Mouse (Mus musculus) MEL (cell line): Measurements from ENCODE around the gene Isx. TPM values are rescaled to one million over a fixed set of nuclear protein-coding genes. Genes with fewer than 3 reads are reported as not detected.

Source experiments
- DNase-seq: peaks from one replicate; pipeline ENCODE4 v3.0.0; 2011; ENCODE audit warnings: low read depth, low spot score
- H3K27ac ChIP-seq: 2 replicates; pipeline ENCODE4 v1.5.1; 2012; ENCODE audit warnings: low read depth, mild to moderate bottlenecking, control low read depth, low read length, moderate library complexity; ENCODE audit not compliant: control insufficient read depth
- H3K27me3 ChIP-seq, 2 experiments: fragments of 150-350 bp in 1 of 2; sonication (generic) in 1 of 2; 2 replicates each; pipeline ENCODE4 v1.6.1; 2012; ENCODE audit warnings: low read length in 2 of 2, mild to moderate bottlenecking in 2 of 2, improper control_type of control experiment in 1 of 2, moderate library complexity in 1 of 2; ENCODE audit not compliant: insufficient read depth in 2 of 2, control insufficient read depth in 1 of 2
- H3K36me3 ChIP-seq, 2 experiments: 2 replicates each; pipeline ENCODE4 v1.6.1; 2012 to 2014; ENCODE audit warnings: low read length in 2 of 2, improper control_type of control experiment in 1 of 2, inconsistent platforms in 1 of 2, mild to moderate bottlenecking in 1 of 2; ENCODE audit not compliant: insufficient read depth in 2 of 2, control insufficient read depth in 1 of 2
- H3K4me1 ChIP-seq, 2 experiments: fragments of 150-350 bp in 1 of 2; sonication (generic) in 1 of 2; 2 replicates each; pipeline ENCODE4 v1.6.1; 2012; ENCODE audit warnings: low read length in 2 of 2, improper control_type of control experiment in 1 of 2, mild to moderate bottlenecking in 1 of 2; ENCODE audit not compliant: insufficient read depth in 2 of 2, control insufficient read depth in 1 of 2
- H3K4me3 ChIP-seq, 2 experiments: fragments of 150-350 bp in 1 of 2; sonication (generic) in 1 of 2; 2 replicates each; pipeline ENCODE4 v1.5.1; 2012; ENCODE audit warnings: low read depth in 2 of 2, low read length in 2 of 2, mild to moderate bottlenecking in 2 of 2, moderate library complexity in 2 of 2, control low read depth in 1 of 2, improper control_type of control experiment in 1 of 2; ENCODE audit not compliant: control insufficient read depth in 1 of 2, insufficient read depth in 1 of 2
- H3K79me2 ChIP-seq: 2 replicates; pipeline ENCODE4 v1.6.1; 2012; ENCODE audit warnings: mild to moderate bottlenecking, low read length, moderate library complexity; ENCODE audit not compliant: control insufficient read depth, poor library complexity, insufficient read depth
- H3K9ac ChIP-seq: 2 replicates; pipeline ENCODE4 v1.6.1; 2012; ENCODE audit warnings: low read depth, mild to moderate bottlenecking, control low read depth, low read length, moderate library complexity; ENCODE audit not compliant: control insufficient read depth, poor library complexity, severe bottlenecking
- H3K9me3 ChIP-seq: fragments of 150-350 bp; sonication (generic); replicated peaks from 2 replicates; pipeline ENCODE4 v1.6.1; 2012; ENCODE audit warnings: mild to moderate bottlenecking, low read length, improper control_type of control experiment, moderate library complexity; ENCODE audit not compliant: insufficient read depth
- BHLHE40 ChIP-seq: IDR thresholded peaks from 2 replicates; pipeline ENCODE4 v1.6.1; 2012; ENCODE audit warnings: low read depth, mild to moderate bottlenecking, inconsistent platforms, low read length, improper control_type of control experiment, borderline replicate concordance
- CHD1 ChIP-seq: IDR thresholded peaks from 2 replicates; pipeline ENCODE4 v1.6.1; 2012; ENCODE audit warnings: low read depth, mild to moderate bottlenecking, inconsistent platforms, low read length, improper control_type of control experiment
- CHD2 ChIP-seq: IDR thresholded peaks from 2 replicates; pipeline ENCODE4 v1.6.1; 2011; ENCODE audit warnings: low read length, improper control_type of control experiment
- CTCF ChIP-seq, 3 experiments: IDR thresholded peaks in 2 of 3; conservative IDR thresholded peaks in 1 of 3; 2 replicates each; pipeline ENCODE4 v1.5.1; 2011 to 2012; ENCODE audit warnings: low read length in 3 of 3, low read depth in 2 of 3, mild to moderate bottlenecking in 2 of 3, improper control_type of control experiment in 1 of 3, inconsistent platforms in 1 of 3, mixed read lengths in 1 of 3, moderate library complexity in 1 of 3; ENCODE audit not compliant: control insufficient read depth in 1 of 3, insufficient read depth in 1 of 3, poor library complexity in 1 of 3, severe bottlenecking in 1 of 3
- E2F4 ChIP-seq: IDR thresholded peaks from 2 replicates; pipeline ENCODE4 v1.6.1; 2011; ENCODE audit warnings: low read depth, low read length, improper control_type of control experiment, borderline replicate concordance
- ELF1 ChIP-seq: IDR thresholded peaks from 2 replicates; pipeline ENCODE4 v1.6.1; 2014; ENCODE audit warnings: low read depth, mild to moderate bottlenecking, inconsistent platforms, low read length, improper control_type of control experiment, moderate library complexity
- ETS1 ChIP-seq: IDR thresholded peaks from 2 replicates; pipeline ENCODE4 v1.6.1; 2012; ENCODE audit warnings: low read depth, mild to moderate bottlenecking, inconsistent platforms, low read length, improper control_type of control experiment, moderate library complexity
- GABPA ChIP-seq: IDR thresholded peaks from 2 replicates; pipeline ENCODE4 v1.6.1; 2012; ENCODE audit warnings: low read depth, mild to moderate bottlenecking, inconsistent platforms, low read length, improper control_type of control experiment, moderate library complexity
- GATA1 ChIP-seq: IDR thresholded peaks from 2 replicates; pipeline ENCODE4 v1.6.1; 2011; ENCODE audit warnings: low read depth, low read length, improper control_type of control experiment
- JUND ChIP-seq: IDR thresholded peaks from 2 replicates; pipeline ENCODE4 v1.6.1; 2011; ENCODE audit warnings: low read depth, mild to moderate bottlenecking, improper control_type of control experiment, low read length
- MAFK ChIP-seq: IDR thresholded peaks from 2 replicates; pipeline ENCODE4 v1.6.1; 2011; ENCODE audit warnings: low read depth, mild to moderate bottlenecking, low read length, improper control_type of control experiment, borderline replicate concordance
- MAZ ChIP-seq: IDR thresholded peaks from 2 replicates; pipeline ENCODE4 v1.6.1; 2012; ENCODE audit warnings: low read depth, mild to moderate bottlenecking, inconsistent platforms, low read length, improper control_type of control experiment
- MEF2A ChIP-seq: IDR thresholded peaks from 2 replicates; pipeline ENCODE4 v1.6.1; 2014; ENCODE audit warnings: low read depth, mild to moderate bottlenecking, inconsistent platforms, low read length, improper control_type of control experiment; ENCODE audit not compliant: poor library complexity, insufficient replicate concordance, severe bottlenecking; ENCODE audit errors: extremely low read depth
- MXI1 ChIP-seq: IDR thresholded peaks from 2 replicates; pipeline ENCODE4 v1.6.1; 2011; ENCODE audit warnings: mild to moderate bottlenecking, low read depth, low read length, improper control_type of control experiment
- MYB ChIP-seq: IDR thresholded peaks from 2 replicates; pipeline ENCODE4 v1.6.1; 2011; ENCODE audit warnings: mild to moderate bottlenecking, low read depth, low read length, improper control_type of control experiment
- NRF1 ChIP-seq: IDR thresholded peaks from 2 replicates; pipeline ENCODE4 v1.6.1; 2014; ENCODE audit warnings: low read depth, mild to moderate bottlenecking, inconsistent platforms, low read length, improper control_type of control experiment, moderate library complexity; ENCODE audit not compliant: poor library complexity, insufficient read depth, severe bottlenecking
- POLR2AphosphoS2 ChIP-seq: IDR thresholded peaks from 2 replicates; pipeline ENCODE4 v1.6.1; 2011; ENCODE audit warnings: low read length, improper control_type of control experiment
- RAD21 ChIP-seq: IDR thresholded peaks from 2 replicates; pipeline ENCODE4 v1.6.1; 2011; ENCODE audit warnings: mild to moderate bottlenecking, low read depth, low read length, improper control_type of control experiment
- SIN3A ChIP-seq: IDR thresholded peaks from 2 replicates; pipeline ENCODE4 v1.6.1; 2012; ENCODE audit warnings: low read length, improper control_type of control experiment, inconsistent platforms
- SMC3 ChIP-seq: IDR thresholded peaks from 2 replicates; pipeline ENCODE4 v1.6.1; 2011; ENCODE audit warnings: low read depth, low read length, improper control_type of control experiment
- UBTF ChIP-seq: IDR thresholded peaks from 2 replicates; pipeline ENCODE4 v1.6.1; 2012; ENCODE audit warnings: low read depth, mild to moderate bottlenecking, inconsistent platforms, low read length, improper control_type of control experiment, moderate library complexity, borderline replicate concordance; ENCODE audit not compliant: insufficient read depth
- USF2 ChIP-seq, 2 experiments: IDR thresholded peaks; 2 replicates each; pipeline ENCODE4 v1.6.1; 2011 to 2012; ENCODE audit warnings: improper control_type of control experiment in 2 of 2, low read length in 2 of 2, borderline replicate concordance in 1 of 2, inconsistent platforms in 1 of 2, low read depth in 1 of 2, mild to moderate bottlenecking in 1 of 2; ENCODE audit not compliant: insufficient read depth in 1 of 2
- ZKSCAN1 ChIP-seq: IDR thresholded peaks from 2 replicates; pipeline ENCODE4 v1.6.1; 2012; ENCODE audit warnings: low read depth, mild to moderate bottlenecking, inconsistent platforms, low read length, improper control_type of control experiment, moderate library complexity
- ZNF384 ChIP-seq: IDR thresholded peaks from 2 replicates; pipeline ENCODE4 v1.6.1; 2012; ENCODE audit warnings: low read depth, mild to moderate bottlenecking, inconsistent platforms, low read length, improper control_type of control experiment
- polyA plus RNA-seq, 2 experiments: library from polyadenylated mRNA; stranded (reverse) in 1 of 2; unstranded in 1 of 2; fragments of >175 nt in 1 of 2; fragments of >200 nt in 1 of 2; gene quantifications; 2 replicates each; pipeline versions ENCODE4 v1.2.1 to v1.2.4; 2012; ENCODE audit warnings: low replicate concordance in 2 of 2, low read depth in 1 of 2; ENCODE audit not compliant: insufficient read length in 2 of 2, insufficient read depth in 1 of 2, missing spikeins in 1 of 2
- total RNA-seq: library from RNA; depleted of rRNA; stranded (reverse); fragments of 300-350 nt; gene quantifications from 2 replicates; pipeline ENCODE4 v1.2.3, GENCODE M21; 2012

Isx gene
- total and polyA plus RNA-seq, 3 experiments, result not detected

DNA sequence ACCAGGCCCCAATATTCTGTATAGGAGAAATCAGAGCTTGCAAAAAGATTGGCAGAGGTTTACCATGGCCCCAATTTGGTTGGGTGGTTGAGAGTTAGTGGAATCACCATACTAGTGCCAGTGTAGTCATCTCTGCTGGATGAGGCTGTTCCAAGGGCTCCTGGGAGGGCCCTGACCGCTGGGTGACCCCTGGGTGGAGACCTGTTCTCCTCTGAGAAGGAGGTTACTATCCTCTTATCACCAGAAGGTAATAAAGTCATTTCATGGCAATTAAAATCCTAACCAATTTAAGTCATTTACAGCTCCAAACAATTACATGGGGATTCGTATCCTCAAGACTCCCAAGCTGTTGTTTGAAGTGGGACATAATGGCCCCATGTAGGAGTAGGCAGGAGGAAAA lies 24.3 kb downstream of the Isx start:
- H3K27me3 ChIP-seq, result no peaks in the 10 kb centered on the region
- no peaks in the 10 kb centered on the region for H3K36me3 ChIP-seq
- H3K79me2 ChIP-seq, result no peaks in the 10 kb centered on the region
- no peak overlapping the region for H3K4me3 ChIP-seq
- no peak overlapping the region for H3K9ac ChIP-seq
- DNase-seq, result no peak
- TF ChIP-seq GABPA, result no peak
- no peak for TF ChIP-seq UBTF
- TF ChIP-seq USF2 (IDR thresholded peaks at IDR 0.05; ENCODE audit: borderline replicate concordance in 1 of 2, insufficient read depth in 1 of 2, low read depth in 1 of 2, low read length in 2 of 2), result no peak
- no peak for TF ChIP-seq NRF1
- no peak for TF ChIP-seq CHD2
- TF ChIP-seq MYB, result no peak
- TF ChIP-seq MAFK, result no peak
- TF ChIP-seq BHLHE40, result no peak
- no peak for TF ChIP-seq CHD1
- no peak for TF ChIP-seq SMC3
- TF ChIP-seq ELF1, result no peak
- no peak for TF ChIP-seq MXI1
- no peak for TF ChIP-seq POLR2AphosphoS2
- TF ChIP-seq MAZ, result no peak
- TF ChIP-seq E2F4, result no peak
- TF ChIP-seq ZNF384, result no peak
- TF ChIP-seq GATA1, result no peak
- TF ChIP-seq ETS1, result no peak
- TF ChIP-seq SIN3A, result no peak
- no peak for TF ChIP-seq JUND
- no peaks in the 10 kb centered on the region for H3K9me3 ChIP-seq
- no peaks in the 10 kb centered on the region for H3K4me1 ChIP-seq
- H3K27ac ChIP-seq, result no peak overlapping the region

- Histone ChIP-seq H3K27ac (no peak overlapping the region), H3K9ac (no peak overlapping the region), H3K4me3 (no peak overlapping the region), H3K27me3 (no peaks in the 10 kb centered on the region; a peak in 1 of 4 replicates), H3K9me3 (no peaks in the 10 kb centered on the region), H3K79me2 (no peaks in the 10 kb centered on the region), H3K4me1 (no peaks in the 10 kb centered on the region), H3K36me3 (no peaks in the 10 kb centered on the region)
- DNase-seq, result no peak
- TF ChIP-seq GABPA, result no peak
- no peak for TF ChIP-seq ZKSCAN1
- no peak for TF ChIP-seq POLR2AphosphoS2
- TF ChIP-seq MEF2A, result no peak
- no peak for TF ChIP-seq RAD21
- TF ChIP-seq MXI1, result no peak
- no peak for TF ChIP-seq SIN3A
- no peak for TF ChIP-seq CTCF (IDR thresholded peaks at IDR 0.05 in 2 of 3, conservative IDR thresholded peaks at IDR 0.05 in 1 of 3; ENCODE audit: control insufficient read depth in 1 of 3, insufficient read depth in 1 of 3, low read depth in 2 of 3, low read length in 3 of 3, poor library complexity in 1 of 3, severe bottlenecking in 1 of 3)
Measured at GRCm38 (mm10) chr8:74899796-74900195, 26.8 kb downstream of the Isx start.
